Mouse (Mus musculus) adrenal gland, postnatal 4 days (tissue): ENCODE measurements around the gene Lasp1. TPM values are rescaled to one million over a fixed set of nuclear protein-coding genes. Genes with fewer than 3 reads are reported as not detected.
"Not testable (repeated sequence)": the region's sequence is repeated elsewhere in the genome, so short reads cannot be mapped to it uniquely, and the experiment has no call there.

Source experiments
- DNase-seq, 2 experiments: peaks; one replicate each; pipeline ENCODE4 v3.0.0; 2021 to 2022; ENCODE audit warnings: low spot score in 2 of 2, mixed read lengths in 2 of 2
- total RNA-seq, 2 experiments: library from RNA; stranded (reverse); gene quantifications; 2 replicates each; pipeline ENCODE4 v1.2.3; 2021

Gene Lasp1
- total RNA-seq, 2 experiments from 2014 or later = 184 to 192 TPM

GRCm38 (mm10) chr11:97790778-97791438 lies 7.9 kb upstream of the Lasp1 start:
- DNase-seq = not testable (repeated sequence)

GRCm38 (mm10) chr11:97793165-97793564 lies 5.6 kb upstream of the Lasp1 start:
- no peak for DNase-seq

DNA sequence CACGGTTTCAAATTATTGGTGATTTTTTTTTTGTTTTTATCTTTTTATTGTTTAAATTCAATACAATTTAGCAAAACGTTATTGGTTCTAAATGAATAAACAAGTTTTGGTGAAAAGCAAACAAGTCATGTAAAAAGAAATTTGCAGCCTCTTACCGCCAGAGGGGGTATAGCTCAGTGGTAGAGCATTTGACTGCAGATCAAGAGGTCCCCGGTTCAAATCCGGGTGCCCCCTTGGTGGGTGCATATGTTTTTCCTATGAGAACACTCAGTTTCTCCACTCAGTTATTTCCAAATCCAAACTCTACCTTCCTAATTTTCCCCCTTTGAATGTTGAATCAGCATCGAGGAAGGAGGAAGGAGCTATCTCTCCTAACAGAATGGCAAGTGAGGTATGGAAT lies 1.9 kb upstream of the Lasp1 start:
- no peak for DNase-seq

- DNase-seq = no peak
Measured at GRCm38 (mm10) chr11:97797369-97798082, 1.3 kb upstream of the Lasp1 start.

GRCm38 (mm10) chr11:97798083-97798435 lies 741 bp upstream of the Lasp1 start:
- DNase-seq = no peak

GRCm38 (mm10) chr11:97799146-97799993 lies 570 bp downstream of the Lasp1 start:
- DNase-seq = peak; percentile 77

GRCm38 (mm10) chr11:97799994-97800690 lies 1.3 kb downstream of the Lasp1 start:
- DNase-seq = peak; percentile 35 to 59

GRCm38 (mm10) chr11:97800691-97801408 lies 2.0 kb downstream of the Lasp1 start:
- no peak for DNase-seq

- DNase-seq = peak in 1 of 2 experiments; percentile 62
Measured at GRCm38 (mm10) chr11:97801409-97802193, 2.8 kb downstream of the Lasp1 start.

GRCm38 (mm10) chr11:97802194-97802470 lies 3.3 kb downstream of the Lasp1 start:
- DNase-seq = no peak

DNA sequence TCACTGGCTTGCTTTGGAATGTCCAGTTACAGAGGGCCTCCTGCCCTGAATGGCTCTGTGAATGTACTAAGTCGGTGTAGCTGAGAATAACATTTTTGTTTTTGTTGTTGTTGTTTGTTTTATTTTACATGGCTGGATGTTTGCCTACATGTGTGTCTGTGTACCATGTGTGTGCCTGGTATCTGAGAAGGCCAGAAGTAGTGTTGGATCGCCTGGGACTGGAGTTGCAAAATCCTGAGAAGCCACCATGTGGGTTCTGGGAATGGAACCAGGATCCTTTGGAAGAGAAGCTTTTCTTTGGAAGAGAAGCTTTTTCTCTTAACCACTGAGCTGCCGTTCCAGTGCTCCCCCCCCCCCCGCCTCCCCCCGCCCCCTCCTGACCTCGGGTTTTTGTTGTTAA lies 3.7 kb downstream of the Lasp1 start:
- DNase-seq = no peak

DNA sequence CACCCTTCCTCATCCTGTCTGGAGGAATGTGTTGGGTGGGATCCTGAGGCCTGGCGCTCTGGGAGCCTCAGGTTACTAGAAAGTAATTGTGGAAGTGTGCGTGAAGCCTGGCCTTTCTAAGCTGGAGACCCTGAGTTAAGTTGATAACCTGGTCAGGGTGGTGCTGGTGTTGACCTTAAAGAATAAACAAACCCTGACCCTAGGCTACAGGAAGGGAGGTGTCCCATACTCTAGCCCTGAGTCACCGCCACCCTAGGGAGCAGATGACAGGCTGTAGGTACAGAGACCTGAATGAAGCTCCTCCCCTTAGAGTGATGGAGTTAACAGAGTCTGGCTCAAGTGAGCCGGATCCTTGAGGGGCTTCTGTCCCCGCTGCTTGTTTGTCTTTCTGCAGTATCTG lies 5.0 kb downstream of the Lasp1 start:
- no peak for DNase-seq

- no peak for DNase-seq
Measured at GRCm38 (mm10) chr11:97804841-97805661, 6.3 kb downstream of the Lasp1 start.

- no peak for DNase-seq
Measured at GRCm38 (mm10) chr11:97805662-97806612, 7.1 kb downstream of the Lasp1 start.

DNA sequence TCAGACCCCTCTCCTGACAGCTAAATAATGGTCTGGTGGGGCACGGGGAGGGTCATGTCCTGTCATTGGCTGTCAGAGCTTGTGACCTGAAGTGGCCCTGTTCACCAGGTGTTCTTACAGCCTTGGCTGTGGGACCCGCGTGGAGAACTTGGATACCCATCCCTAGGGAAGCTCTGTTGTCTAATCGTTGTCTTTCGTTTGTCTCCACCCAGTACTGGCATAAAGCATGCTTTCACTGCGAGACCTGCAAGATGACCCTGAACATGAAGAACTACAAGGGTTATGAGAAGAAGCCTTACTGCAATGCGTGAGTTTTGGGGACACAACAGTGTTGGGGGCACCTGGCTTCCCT lies 7.8 kb downstream of the Lasp1 start:
- no peak for DNase-seq

- no peak for DNase-seq
Measured at GRCm38 (mm10) chr11:97807626-97808025, 8.8 kb downstream of the Lasp1 start.

DNA sequence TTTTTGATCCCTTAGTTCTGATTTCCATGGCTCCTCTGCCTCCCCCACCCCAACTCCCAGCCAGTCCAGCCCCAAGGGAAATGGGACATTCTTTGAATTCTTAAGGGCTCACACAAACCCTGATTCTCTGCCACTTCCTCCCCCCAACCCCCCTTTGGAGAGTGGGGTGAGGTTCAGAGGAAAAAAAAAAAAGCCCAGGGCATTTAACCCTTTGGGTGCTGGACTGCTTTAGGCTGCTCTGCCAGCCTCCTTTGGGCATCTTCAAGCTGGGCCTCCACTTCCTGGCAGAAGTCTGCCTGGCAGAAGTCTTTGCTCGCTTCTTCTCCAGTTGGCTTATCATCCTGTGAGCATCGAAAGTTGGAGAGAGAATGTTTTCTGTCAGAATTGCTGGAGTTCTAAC lies 9.3 kb downstream of the Lasp1 start:
- no peak for DNase-seq

- DNase-seq = no peak
Measured at GRCm38 (mm10) chr11:97808621-97809234, 9.9 kb downstream of the Lasp1 start.
